Mouse (Mus musculus): ENCODE measurements around the gene Gm37240.

GRCm38 (mm10) chr3:85214926-85215325, 672.4 kb downstream of the Gm37240 start:
- TF ChIP-seq POLR2A (IDR thresholded peaks at IDR 0.05; ENCODE audit: low read depth, low read length): no peak
- TF ChIP-seq CTCF (IDR thresholded peaks at IDR 0.05; ENCODE audit: borderline replicate concordance, insufficient read depth, low read length): no peak
